Mouse (Mus musculus) spleen, postnatal 4 days (tissue): ENCODE results near the gene Ksr1.

ENCODE experiments used
- DNase-seq, 2 experiments: peaks; one replicate each; pipeline ENCODE4 v3.0.0; 2022; ENCODE audit warnings: low spot score in 2 of 2

Ksr1 gene

GRCm38 (mm10) chr11:79066191-79066530, 80.0 kb downstream of the Ksr1 start:
- DNase-seq = no peak

DNA sequence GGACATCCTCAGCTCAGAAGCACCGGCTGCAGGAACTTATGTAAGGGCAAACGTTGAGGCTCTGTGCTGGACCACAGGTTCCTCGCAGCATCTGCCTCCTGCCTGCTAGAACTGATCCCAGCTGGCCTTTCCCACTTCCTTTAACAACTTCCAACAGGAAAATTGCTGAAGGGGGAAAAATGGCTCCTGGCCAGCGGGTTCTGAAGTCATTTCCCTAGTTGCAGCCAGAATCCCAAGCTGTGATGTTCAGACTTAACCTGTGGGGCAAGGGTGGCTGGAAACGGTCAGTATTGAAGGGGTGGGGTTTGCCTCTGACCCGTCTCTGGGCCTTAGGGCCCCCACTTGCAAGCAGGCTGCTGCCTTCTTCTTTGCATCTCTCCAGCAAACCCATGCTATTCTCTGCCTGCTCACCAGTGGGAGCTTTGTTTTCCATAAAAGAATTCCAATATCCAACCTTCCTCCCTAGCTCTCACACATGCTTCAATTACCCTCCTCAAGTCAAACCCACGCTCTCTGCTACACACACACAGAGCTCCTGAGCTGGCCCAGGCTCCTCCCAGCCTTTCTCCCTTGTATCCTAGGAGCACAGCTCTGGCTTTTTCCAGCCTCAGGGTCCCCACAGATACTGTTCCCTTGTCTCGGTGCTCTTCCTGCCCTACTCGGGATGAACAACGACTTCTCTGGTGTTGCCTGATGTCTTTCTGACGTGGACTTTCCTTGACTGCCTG, 80.6 kb downstream of the Ksr1 start:
- DNase-seq = no peak

- DNase-seq = no peak
Observed at GRCm38 (mm10) chr11:79064311-79064710, 81.9 kb downstream of the Ksr1 start.

GRCm38 (mm10) chr11:79063616-79064015, 82.6 kb downstream of the Ksr1 start:
- no peak for DNase-seq

DNA sequence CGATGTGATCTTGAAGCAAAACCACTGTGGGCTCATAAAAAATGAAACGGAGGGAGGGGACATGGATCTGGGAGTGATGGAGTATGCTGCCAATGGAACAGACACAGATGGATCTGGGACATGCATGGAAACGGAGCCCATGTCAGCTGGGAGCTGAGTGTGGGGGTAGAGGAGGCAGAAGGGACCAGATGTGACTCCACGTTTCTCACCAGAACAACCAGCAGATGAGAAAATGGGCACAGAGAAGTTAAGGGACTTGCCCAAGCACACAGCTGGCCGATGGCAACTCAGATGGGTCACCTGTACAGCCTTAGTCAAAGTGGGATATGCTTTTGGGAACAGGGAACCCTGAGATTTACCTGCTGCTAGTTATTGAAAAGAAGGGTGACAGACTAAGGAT, 83.3 kb downstream of the Ksr1 start:
- DNase-seq = no peak

DNA sequence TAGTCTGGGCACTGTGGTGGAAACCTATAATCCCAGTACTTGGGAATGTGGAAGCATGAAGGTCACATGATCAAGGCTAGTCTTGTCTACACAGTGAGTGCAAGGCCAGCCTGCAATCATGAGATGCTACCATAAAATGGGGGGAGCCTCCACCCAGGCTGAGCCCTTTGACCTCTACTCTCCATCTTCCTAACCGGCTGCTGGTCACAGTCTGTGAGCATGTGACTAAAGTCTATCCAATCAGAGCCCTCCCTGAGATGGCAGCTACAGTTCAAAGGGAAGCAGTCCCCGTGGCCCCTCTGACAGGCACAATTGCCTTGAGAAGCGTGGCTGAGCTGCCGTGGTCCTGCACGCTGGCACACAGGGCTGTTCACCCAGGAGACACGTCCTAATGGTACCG, 84.4 kb downstream of the Ksr1 start:
- no peak for DNase-seq

- DNase-seq = no peak
Observed at GRCm38 (mm10) chr11:79059850-79060249, 86.4 kb downstream of the Ksr1 start.

DNA sequence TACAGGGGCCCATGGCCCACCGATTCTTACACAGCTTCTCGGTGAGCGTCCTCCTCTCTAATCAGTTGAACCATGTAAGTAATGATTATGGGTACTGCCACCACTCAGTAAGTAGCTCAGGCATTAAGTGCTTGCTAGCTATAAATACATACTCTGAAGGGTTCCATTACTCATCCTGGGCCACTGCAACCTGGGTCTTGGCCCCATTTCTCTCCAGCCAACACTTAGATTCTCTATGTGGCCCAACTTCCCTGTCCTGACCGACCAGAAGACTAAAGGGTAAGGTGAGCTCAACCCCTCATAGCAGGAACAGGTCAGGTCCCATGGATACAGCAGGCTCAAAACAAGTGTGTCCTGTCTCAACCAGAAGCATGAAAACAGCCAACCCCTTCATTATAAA, 87.1 kb downstream of the Ksr1 start:
- no peak for DNase-seq

DNA sequence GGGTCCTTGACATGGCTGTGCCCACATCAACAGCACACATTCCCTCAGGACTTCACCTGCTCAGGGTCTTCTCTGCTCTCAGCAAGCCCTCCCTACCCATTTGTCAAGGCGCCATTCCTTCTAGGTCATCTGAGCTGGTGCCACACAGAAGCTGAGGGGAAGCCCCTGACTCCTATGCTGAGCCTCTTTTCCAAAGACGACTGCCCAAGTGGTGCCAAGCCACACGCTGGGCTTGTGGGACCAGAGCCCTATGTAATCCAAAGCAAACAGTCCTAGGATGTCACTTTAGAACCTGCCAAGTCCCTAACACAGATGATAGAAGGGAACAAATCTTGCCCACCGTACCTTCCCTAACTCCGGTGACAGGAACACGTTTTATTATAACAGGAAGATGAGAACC, 87.6 kb downstream of the Ksr1 start:
- DNase-seq = no peak

DNA sequence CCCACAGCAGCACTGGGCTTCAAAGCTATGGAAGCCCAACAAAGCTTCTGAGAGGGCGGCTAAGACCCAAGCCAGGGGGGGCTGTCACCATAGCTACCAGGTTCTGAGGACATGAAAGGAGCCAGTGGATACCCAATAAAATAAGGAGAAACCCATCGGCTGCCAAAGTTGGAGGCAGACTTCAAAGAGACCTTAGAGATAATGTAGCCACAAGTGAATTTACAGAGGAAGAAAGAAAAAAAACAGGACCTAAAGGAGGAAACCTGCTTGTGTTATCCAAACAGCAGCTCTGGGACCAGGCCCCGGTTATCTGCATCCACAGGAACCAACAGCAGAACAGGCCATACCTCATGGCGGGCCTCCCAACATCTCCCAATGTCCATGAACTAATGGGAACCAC, 88.4 kb downstream of the Ksr1 start:
- no peak for DNase-seq

DNA sequence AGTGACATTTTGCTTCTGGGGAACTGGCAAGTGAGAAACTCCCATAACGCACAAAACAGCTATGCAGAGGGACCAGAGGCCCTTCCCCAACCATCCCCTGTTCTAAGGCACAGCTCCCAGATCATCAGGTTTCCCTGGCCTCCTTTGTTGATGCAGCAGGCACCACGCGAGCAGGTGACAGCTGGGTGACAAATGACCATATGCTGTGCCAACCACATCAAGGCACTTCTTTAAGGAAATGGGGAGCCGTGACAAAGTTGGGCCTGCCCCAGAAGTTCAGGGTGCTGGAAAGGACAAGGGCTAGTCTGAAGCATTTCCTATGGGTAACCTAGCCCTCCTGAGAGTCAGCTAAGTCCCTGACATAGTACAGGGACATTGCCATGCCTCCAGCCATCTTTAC, 89.3 kb downstream of the Ksr1 start:
- DNase-seq = no peak

GRCm38 (mm10) chr11:79056027-79056426, 90.2 kb downstream of the Ksr1 start:
- no peak for DNase-seq

DNA sequence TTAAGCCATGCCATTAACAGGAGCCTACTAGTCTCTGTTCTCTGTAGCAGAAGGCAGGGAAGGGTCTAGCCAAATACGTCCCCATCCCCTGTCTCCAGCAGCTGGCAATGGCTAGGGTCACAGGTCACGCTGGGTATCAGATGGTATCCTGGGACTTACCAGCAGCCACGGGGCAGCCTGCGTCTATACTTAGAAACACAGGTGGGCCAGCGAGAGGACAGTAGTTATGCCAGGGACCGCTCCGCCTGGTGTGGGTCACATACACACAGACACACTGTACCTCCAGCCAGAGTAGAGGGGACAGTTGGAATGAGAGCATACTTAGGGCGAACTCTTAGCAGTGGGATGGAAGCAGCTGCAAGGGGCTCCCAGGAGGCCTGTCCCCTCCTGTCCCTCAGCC, 91.0 kb downstream of the Ksr1 start:
- no peak for DNase-seq

- no peak for DNase-seq
Observed at GRCm38 (mm10) chr11:79054161-79055152, 91.8 kb downstream of the Ksr1 start.

DNA sequence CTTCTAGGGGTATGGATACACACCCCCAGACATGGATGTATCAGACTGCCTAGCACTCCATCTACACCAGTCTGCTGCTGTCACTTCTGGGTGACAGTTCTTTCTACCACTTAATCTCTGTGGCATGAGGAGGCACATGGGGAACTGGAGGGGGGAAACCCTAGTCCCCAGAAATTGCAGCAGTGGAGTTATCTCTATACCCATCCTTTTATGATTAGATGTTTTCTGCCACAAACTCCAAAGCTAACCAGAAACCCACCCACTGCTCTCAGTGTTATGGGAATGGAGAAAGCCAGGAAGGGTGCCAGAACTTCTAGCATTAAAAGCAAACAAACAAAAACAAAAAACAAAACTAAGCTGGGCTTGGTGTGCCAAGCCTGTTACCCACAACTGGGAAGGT, 92.8 kb downstream of the Ksr1 start:
- DNase-seq = no peak

DNA sequence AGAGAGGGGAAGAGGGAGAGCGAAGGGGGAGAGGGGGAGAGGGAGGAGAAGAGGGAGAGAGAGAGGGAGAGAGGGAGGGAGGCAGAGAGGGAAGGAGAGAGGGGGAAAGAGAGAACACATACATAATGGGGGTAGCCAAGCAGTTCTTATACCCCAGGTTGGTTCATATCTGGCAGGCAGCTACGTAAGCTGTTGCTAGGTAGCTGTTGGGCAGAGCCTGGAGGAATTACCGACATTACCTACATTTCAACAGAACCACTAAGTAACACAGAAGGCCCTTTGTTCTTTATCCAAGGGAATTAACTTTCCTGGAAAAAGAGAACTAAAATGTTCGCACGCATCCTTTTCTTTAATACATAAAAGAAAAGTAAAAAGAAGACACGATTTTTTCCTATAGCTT, 93.4 kb downstream of the Ksr1 start:
- DNase-seq = no peak

- no peak for DNase-seq
Observed at GRCm38 (mm10) chr11:79051522-79051921, 94.7 kb downstream of the Ksr1 start.

- no peak for DNase-seq
Observed at GRCm38 (mm10) chr11:79050781-79051507, 95.3 kb downstream of the Ksr1 start.

DNA sequence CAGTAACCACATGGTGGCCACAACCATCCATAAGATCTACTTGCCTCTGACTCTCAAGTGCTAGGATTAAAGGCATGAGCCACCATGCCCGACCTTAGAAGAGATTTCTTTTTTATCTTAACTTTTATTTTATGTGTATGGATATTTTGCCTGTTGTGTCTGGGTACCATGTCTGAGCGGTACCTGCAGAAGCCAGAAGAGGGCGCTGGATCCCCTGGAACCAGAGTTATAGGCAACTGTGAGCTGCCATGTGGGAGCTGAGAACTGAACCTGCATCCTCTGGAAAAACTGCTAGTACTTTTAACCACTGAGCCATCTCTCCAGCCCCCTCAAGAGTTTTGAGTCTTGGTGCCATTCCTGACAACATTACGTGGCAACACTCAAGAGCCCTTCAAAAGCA, 97.3 kb downstream of the Ksr1 start:
- DNase-seq = no peak

- no peak for DNase-seq
Observed at GRCm38 (mm10) chr11:79047180-79047727, 99.0 kb downstream of the Ksr1 start.

GRCm38 (mm10) chr11:79046561-79047155, 99.5 kb downstream of the Ksr1 start:
- DNase-seq = no peak

GRCm38 (mm10) chr11:79045231-79045630, 101.0 kb downstream of the Ksr1 start:
- no peak for DNase-seq
